Mouse (Mus musculus): Measurements from ENCODE around the gene Omt2b. TPM values are rescaled to one million over a fixed set of nuclear protein-coding genes. Genes with fewer than 3 reads are reported as not detected.
"Not testable (repeated sequence)": the region's sequence is repeated elsewhere in the genome, so short reads cannot be mapped to it uniquely, and the experiment has no call there.

Omt2b gene
- polyA plus RNA-seq, 1 experiment from 2014 or later, result not detected

DNA sequence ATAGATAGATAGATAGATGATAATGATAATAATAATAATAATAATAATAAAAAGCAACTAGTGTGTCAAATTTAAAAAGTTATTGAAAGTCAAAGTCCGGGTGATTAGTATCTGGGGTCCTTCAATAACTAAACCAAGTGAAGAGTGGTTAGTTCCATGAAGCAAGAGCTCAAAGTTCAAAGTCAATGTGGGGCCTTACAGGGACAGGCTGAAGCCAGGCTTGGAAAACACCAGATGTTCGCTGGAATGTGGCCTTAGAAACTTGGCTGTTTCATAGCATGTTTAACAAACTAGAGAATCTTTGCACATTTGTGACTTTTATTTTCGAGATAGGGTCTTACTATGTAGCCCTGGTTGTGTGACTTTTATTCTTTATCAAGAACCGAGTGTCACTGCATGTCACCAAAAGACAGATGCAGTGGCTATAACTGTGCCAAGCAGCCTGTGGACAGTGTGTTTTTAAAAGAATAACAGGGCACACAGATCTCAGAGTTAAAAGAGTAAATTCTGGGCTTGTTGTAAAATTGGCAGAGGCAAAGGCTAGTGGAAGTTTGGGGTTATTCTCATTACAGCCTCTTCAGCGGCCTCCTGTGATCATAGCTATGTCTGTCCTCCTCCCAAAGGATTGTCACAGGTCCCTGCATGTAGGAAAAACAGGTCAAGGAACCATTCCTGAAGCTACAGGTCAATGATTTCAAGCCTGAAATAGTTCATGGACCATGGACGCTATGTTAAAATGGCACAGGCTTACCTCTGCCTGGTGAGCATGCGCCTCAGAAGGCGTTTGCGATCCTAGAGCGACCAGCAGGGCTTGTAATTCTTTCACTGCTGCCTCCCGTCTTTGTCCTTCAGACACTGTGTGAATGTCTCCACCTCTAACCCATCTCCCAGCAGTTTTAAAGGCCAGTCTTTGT is 27.5 kb downstream of the Omt2b start:
- 71% methylated on average over 11 of the region's 11 CpGs for WGBS
- no peak overlapping the region for H3K4me2 ChIP-seq
- H3K27ac ChIP-seq, result no peak overlapping the region
- no peaks in the 10 kb centered on the region for H3K36me3 ChIP-seq
- no peaks in the 10 kb centered on the region for H3K9me3 ChIP-seq (replicated peaks)
- H3K9ac ChIP-seq, result no peak overlapping the region
- no peaks in the 10 kb centered on the region for H3K4me1 ChIP-seq (replicated peaks)
- H3K27me3 ChIP-seq, result no peaks in the 10 kb centered on the region
- no peak for ATAC-seq (replicated peaks; ENCODE audit: insufficient number of reproducible peaks, insufficient read depth, low FRiP score, low read depth)
- H3K4me3 ChIP-seq, result no peak overlapping the region

DNA sequence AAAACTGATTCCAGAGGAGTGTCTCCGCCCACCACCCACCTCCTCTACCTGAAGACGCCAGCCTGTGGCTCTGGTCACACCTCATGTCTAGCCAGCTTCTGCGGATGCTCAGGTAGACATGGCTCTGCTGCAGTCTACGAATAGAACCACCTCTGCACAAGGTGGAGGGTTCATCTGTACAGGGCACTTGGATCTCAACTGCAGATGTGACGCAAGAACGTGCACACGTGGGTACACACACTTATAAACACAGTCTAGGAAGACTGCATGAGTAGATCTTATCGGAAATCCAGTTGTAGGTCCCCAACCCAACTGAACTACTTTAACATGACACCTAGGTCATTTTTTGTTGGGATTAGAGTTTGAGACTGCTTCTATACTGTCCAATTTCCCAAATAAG is 28.2 kb downstream of the Omt2b start, which contains the start of gene Gsta2:
Gene Gsta2, minus strand, starts transcription at position 178 of the 400 bp plus-strand sequence.
- Histone ChIP-seq H3K4me1 (replicated peaks) (no peaks in the 10 kb centered on the region), H3K9me3 (replicated peaks) (no peaks in the 10 kb centered on the region), H3K9ac (no peak within 1 kb of the TSS), H3K36me3 (no peaks in the 10 kb centered on the region), H3K27me3 (no peaks in the 10 kb centered on the region), H3K27ac (no peak within 1 kb of the TSS), H3K4me3 (no peak within 1 kb of the TSS), H3K4me2 (no peak within 1 kb of the TSS)
- ATAC-seq (replicated peaks; ENCODE audit: insufficient number of reproducible peaks, insufficient read depth, low FRiP score, low read depth), result no peak
- WGBS, result 85% methylated on average over 8 of the region's 8 CpGs

DNA sequence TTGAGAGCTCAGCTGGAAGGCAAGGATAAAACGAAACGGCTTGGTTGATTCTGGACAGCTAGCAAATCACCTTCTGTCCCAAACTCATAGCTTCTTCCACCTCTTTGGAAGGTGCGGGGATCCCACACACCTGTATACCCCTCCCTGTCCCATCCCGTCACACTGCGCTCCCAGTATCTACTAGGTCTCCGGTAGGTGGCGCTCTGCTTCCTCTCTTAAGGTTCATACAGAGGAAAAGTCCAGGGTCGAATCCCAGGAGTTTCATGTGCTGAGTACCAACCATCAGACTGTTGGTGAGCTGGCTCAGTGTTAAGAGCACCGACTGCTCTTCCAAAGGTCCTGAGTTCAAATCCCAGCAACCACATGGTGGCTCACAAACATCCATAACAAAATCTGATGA is 30.7 kb downstream of the Omt2b start:
- no peak overlapping the region for H3K4me3 ChIP-seq
- H3K4me1 ChIP-seq (replicated peaks), result no peaks in the 10 kb centered on the region
- H3K27ac ChIP-seq, result no peak overlapping the region
- no peaks in the 10 kb centered on the region for H3K9me3 ChIP-seq (replicated peaks)
- WGBS, result 8% methylated on average over 9 of the region's 9 CpGs
- no peaks in the 10 kb centered on the region for H3K36me3 ChIP-seq
- ATAC-seq (replicated peaks; ENCODE audit: insufficient number of reproducible peaks, insufficient read depth, low FRiP score, low read depth), result no peak
- H3K4me2 ChIP-seq, result no peak overlapping the region
- no peaks in the 10 kb centered on the region for H3K27me3 ChIP-seq
- no peak overlapping the region for H3K9ac ChIP-seq

DNA sequence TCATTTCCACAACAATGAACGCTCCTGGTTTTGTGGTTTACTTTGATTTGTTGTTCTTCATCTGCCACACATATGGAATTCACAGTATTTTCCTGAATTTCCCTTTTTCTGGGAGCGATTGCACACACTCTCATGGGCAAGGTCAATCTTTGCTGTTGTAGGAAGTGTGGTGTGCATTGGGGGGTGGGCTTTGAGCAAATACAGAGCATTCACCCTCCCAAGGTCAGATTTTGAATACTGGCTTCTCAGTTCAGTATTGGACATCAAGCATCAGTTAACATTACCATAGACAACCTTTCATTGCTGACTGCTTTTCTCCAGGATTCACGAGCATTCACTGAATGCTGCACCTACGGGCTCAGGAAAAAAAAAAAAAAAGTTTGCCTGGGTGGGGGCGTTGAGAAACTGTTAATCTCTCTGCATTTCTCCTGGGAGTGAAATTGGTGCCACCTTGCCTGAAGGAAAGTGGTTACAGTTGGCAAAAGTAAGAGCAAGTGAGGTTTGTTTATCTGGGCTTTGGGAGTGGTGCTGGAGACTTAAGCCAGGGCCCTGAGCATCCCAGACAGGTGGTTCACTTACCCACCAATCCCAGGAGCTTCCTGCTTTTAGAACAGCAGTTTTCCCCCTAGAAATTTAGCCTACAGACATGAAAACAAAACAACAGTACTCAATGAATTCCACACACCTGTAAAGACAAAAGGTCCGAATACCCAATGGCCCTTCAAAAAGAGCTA is 32.5 kb downstream of the Omt2b start:
- WGBS, result 77% methylated on average over 6 of the region's 6 CpGs
- Histone ChIP-seq H3K36me3 (no peaks in the 10 kb centered on the region), H3K9me3 (replicated peaks) (no peaks in the 10 kb centered on the region), H3K4me1 (replicated peaks) (no peaks in the 10 kb centered on the region), H3K4me2 (no peak overlapping the region), H3K4me3 (no peak overlapping the region), H3K27me3 (no peaks in the 10 kb centered on the region), H3K27ac (no peak overlapping the region), H3K9ac (no peak overlapping the region)
- no peak for ATAC-seq (replicated peaks; ENCODE audit: insufficient number of reproducible peaks, insufficient read depth, low FRiP score, low read depth)

DNA sequence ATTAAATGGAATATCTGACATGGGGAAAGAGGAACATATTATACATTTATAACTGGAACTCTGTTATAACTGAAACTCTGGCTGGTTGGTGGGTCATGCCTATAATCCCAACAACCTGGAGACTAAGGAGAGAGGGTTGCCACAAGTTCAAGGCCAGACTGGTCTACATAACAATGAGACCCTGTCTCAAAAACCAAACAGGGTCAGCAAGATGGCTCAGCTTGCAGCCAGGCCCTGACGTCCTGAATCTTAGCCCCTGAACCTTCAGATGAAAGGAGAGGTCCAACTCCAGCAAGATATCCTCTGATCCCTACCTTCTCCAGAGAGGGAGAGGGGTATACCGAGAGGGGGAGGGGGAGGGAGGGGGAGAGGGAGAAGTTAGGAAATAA is 33.1 kb downstream of the Omt2b start:
- WGBS, result 47% methylated on average over 2 of the region's 2 CpGs
- H3K4me2 ChIP-seq, result no peak overlapping the region
- H3K9me3 ChIP-seq (replicated peaks), result no peaks in the 10 kb centered on the region
- H3K36me3 ChIP-seq, result no peaks in the 10 kb centered on the region
- no peaks in the 10 kb centered on the region for H3K4me1 ChIP-seq (replicated peaks)
- no peak overlapping the region for H3K9ac ChIP-seq
- ATAC-seq (replicated peaks; ENCODE audit: insufficient number of reproducible peaks, insufficient read depth, low FRiP score, low read depth), result no peak
- H3K27me3 ChIP-seq, result no peaks in the 10 kb centered on the region
- H3K4me3 ChIP-seq, result no peak overlapping the region
- H3K27ac ChIP-seq, result no peak overlapping the region

DNA sequence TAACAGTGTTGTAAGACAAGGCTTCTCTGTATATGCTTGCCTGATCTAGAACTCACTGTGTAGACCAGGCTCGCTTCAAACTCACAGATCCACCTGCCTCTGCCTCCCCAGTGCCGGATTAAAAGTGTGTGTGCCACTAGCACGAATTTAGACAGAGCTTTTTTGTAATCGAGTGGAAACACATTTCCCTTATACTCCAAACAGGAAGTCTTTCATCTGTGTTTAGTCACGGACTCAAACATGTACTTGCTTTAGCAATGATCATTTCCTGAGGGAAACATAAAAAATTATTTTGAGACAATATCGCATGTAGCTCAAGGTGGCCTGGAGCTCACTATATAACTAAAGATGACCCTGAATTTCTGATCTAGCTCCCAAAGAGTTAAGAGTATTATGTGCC is 36.0 kb downstream of the Omt2b start:
- Histone ChIP-seq H3K4me3 (no peak overlapping the region), H3K36me3 (no peaks in the 10 kb centered on the region), H3K9ac (no peak overlapping the region), H3K4me2 (no peak overlapping the region), H3K27ac (no peak overlapping the region), H3K4me1 (replicated peaks) (no peaks in the 10 kb centered on the region), H3K9me3 (replicated peaks) (no peaks in the 10 kb centered on the region), H3K27me3 (no peaks in the 10 kb centered on the region)
- 65% methylated on average over 6 of the region's 6 CpGs for WGBS
- no peak for ATAC-seq (replicated peaks; ENCODE audit: insufficient number of reproducible peaks, insufficient read depth, low FRiP score, low read depth)

DNA sequence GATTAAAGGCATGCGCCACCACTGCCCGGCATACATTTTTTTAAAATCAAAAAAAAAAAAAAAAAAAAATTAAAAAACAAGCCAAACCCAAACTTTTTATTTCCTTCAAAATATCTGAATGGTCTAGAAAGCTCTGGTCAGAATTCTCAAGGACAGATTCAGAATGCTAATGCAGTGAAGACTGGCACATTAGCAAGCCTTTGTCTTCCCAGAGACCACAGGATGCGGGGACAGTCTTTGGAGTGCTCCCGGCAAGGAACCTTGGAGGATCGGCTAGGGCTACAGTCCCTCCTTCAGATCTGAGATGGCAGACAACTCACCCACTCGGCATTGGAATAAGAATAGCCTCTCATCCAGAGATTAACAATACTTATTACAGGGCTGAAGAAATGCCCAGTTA is 37.3 kb downstream of the Omt2b start:
- ATAC-seq (replicated peaks; ENCODE audit: insufficient number of reproducible peaks, insufficient read depth, low FRiP score, low read depth), result no peak
- no peaks in the 10 kb centered on the region for H3K4me1 ChIP-seq (replicated peaks)
- no peak overlapping the region for H3K27ac ChIP-seq
- H3K9me3 ChIP-seq (replicated peaks), result no peaks in the 10 kb centered on the region
- H3K4me3 ChIP-seq, result no peak overlapping the region
- H3K4me2 ChIP-seq, result no peak overlapping the region
- WGBS, result 90% methylated on average over 6 of the region's 6 CpGs
- no peak overlapping the region for H3K9ac ChIP-seq
- H3K27me3 ChIP-seq, result no peaks in the 10 kb centered on the region
- no peaks in the 10 kb centered on the region for H3K36me3 ChIP-seq

DNA sequence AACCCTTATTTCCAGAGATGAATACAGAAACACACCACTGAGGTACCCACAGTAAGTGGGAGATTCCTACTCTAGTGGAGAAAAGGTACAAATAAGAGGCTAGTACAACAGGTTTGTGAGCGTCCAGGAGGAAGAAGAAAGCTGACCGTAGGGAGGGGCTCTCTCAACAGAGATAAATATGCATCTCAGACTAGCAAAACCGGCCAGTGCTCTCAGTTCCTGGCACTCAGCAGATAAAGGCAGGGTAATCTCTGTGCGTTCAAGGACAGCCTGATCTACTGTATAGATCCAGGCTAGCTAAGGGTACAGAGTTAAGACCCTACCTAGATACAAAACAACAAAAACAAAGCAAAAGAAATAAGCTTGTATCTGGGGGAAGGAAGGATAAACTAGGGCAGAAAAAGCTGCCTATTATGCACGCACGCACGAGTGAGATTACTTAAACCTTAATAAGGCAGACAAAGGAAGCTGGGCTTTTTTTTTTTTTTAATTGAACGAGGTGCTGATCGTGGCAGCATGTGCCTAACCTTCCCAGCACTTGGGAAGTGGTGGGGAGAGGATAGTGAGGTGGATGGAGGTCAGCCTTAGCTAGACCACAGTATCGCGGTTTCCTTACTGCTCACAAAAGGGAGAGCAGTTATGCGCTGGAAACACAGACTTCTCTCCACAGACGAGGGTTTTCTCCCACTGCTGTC is 38.6 kb downstream of the Omt2b start:
- no peak overlapping the region for H3K9ac ChIP-seq
- H3K4me3 ChIP-seq, result no peak overlapping the region
- WGBS, result 60% methylated on average over 13 of the region's 13 CpGs
- H3K9me3 ChIP-seq (replicated peaks), result no peaks in the 10 kb centered on the region
- no peaks in the 10 kb centered on the region for H3K27me3 ChIP-seq
- H3K36me3 ChIP-seq, result no peaks in the 10 kb centered on the region
- no peak for ATAC-seq (replicated peaks; ENCODE audit: insufficient number of reproducible peaks, insufficient read depth, low FRiP score, low read depth)
- no peak overlapping the region for H3K27ac ChIP-seq
- H3K4me2 ChIP-seq, result no peak overlapping the region
- no peaks in the 10 kb centered on the region for H3K4me1 ChIP-seq (replicated peaks)

DNA sequence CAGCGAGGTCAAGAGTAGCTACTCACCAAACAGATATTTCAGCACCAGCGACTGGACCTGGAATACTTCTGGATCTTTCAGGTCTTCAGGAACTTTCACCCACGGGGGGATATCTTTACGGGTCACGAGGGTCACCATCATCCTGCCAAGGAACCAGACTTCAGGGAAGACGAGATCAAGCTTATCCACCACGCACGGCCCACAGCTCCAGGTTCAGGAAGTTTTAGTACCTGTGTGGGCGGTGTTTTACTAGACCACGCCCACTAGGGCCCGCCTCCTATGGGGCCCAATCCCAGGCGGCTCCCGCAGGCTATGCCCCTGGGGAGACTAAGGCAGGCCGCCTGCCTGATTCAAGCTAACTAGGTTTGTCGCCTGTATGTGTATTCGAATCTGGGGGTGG is 40.6 kb downstream of the Omt2b start, which contains the start of gene Dppa5a:
Gene Dppa5a, minus strand, starts transcription at position 219 of the 400 bp plus-strand sequence.
- H3K9ac ChIP-seq; H3K9me3 ChIP-seq (replicated peaks); H3K27ac ChIP-seq; H3K27me3 ChIP-seq; H3K4me1 ChIP-seq (replicated peaks); H3K4me2 ChIP-seq; H3K36me3 ChIP-seq; ATAC-seq (replicated peaks; ENCODE audit: insufficient number of reproducible peaks, insufficient read depth, low FRiP score, low read depth); H3K4me3 ChIP-seq: not testable (repeated sequence)
- WGBS, result 85% methylated on average over 16 of the region's 16 CpGs

DNA sequence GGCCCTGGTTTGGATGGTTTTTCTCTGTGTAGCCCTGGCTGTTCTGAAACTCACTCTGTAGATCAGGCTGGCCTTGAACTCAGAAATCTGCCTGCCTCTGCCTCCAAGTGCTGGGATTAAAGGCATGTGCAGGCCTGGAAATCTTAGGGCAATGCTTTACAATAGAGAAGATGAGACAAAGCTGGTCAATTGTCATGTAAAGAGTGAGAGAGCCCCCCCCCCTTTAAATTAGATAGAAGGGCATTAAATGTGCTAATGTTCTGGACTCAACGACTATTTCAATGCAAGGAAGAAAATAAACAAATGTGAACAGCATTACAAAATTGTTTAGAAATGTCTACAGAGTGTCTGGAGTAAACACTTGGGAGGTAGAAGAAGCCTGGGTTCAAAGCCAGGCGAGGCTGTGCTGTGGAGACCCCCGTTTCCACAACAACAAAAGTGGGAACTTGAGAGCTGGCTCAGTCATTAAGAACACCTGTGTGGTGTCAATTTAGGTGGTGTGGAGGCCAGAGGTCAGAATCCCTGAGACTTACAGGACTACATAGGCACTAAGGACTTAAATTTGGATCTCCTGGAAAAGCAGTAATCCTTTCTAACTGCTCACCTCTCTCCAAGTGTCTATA is 41.4 kb downstream of the Omt2b start:
- peaks cover 5% of the 10 kb centered on the region; the same call in 1 of the 2 replicates for H3K4me1 ChIP-seq (replicated peaks)
- no peaks in the 10 kb centered on the region for H3K9me3 ChIP-seq (replicated peaks)
- no peaks in the 10 kb centered on the region for H3K36me3 ChIP-seq
- H3K9ac ChIP-seq, result no peak overlapping the region
- H3K27ac ChIP-seq, result no peak overlapping the region
- H3K27me3 ChIP-seq, result no peaks in the 10 kb centered on the region
- ATAC-seq (replicated peaks; ENCODE audit: insufficient number of reproducible peaks, insufficient read depth, low FRiP score, low read depth), result no peak
- no peak overlapping the region for H3K4me2 ChIP-seq
- H3K4me3 ChIP-seq, result no peak overlapping the region
- WGBS, result 67% methylated on average over 3 of the region's 3 CpGs

DNA sequence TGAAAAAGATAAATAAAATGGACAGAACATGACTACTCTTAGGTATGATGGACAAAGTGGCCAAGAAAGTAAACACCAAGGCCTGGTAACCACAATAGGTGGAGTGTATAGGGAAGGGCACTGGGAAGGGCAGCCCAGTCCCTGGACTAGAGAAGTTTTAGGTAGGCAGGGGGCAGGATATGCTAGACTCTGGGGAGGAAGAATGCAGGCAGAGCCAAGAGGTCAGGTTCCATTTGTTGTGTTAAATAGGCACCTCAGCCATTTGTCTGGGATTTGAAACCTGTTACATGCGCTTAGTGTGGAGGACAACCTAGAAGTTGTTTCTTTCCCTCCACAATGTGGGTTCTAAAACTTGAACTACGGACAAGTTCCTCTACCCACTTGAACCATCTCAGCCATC is 42.0 kb downstream of the Omt2b start:
- WGBS, result 89% methylated on average over 2 of the region's 2 CpGs
- peaks cover 5% of the 10 kb centered on the region; the same call in 1 of the 2 replicates for H3K4me1 ChIP-seq (replicated peaks)
- ATAC-seq (replicated peaks; ENCODE audit: insufficient number of reproducible peaks, insufficient read depth, low FRiP score, low read depth), result no peak
- no peak overlapping the region for H3K4me3 ChIP-seq
- H3K27me3 ChIP-seq, result no peaks in the 10 kb centered on the region
- H3K27ac ChIP-seq, result no peak overlapping the region
- H3K9me3 ChIP-seq (replicated peaks), result no peaks in the 10 kb centered on the region
- H3K4me2 ChIP-seq, result no peak overlapping the region
- no peak overlapping the region for H3K9ac ChIP-seq
- H3K36me3 ChIP-seq, result no peaks in the 10 kb centered on the region
